Mouse (Mus musculus) thymus, postnatal 10 days (tissue): ENCODE results near the gene Ckmt1.
"Not testable (repeated sequence)": the region's sequence is repeated elsewhere in the genome, so short reads cannot be mapped to it uniquely, and the experiment has no call there.

Experiments used
- DNase-seq, 2 experiments: peaks; one replicate each; pipeline ENCODE4 v3.0.0; 2021; ENCODE audit warnings: low spot score in 2 of 2

Gene Ckmt1

DNA sequence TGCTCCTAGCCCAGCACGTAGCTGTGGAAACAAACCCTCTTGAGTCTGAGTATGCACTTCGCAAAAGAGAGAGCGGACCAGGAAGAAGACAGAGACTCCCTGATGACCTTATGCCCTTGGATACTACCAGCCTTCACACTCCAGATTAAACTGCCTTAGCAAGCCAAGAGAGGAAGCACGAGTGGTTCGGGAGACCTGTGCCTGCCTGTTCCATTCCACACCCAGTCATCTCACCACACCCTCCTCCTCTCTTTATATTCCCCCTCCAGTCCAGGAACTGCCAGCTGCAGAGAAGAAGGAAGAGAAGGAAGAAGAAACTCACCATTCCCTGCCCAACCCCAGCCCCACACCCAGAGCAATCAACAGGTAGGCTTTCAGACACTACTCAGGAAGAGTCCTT, at the start of gene Ckmt1:
Ckmt1 (plus strand) TSS at position 221 of the 400 bp plus-strand sequence.
- no peak for DNase-seq

DNA sequence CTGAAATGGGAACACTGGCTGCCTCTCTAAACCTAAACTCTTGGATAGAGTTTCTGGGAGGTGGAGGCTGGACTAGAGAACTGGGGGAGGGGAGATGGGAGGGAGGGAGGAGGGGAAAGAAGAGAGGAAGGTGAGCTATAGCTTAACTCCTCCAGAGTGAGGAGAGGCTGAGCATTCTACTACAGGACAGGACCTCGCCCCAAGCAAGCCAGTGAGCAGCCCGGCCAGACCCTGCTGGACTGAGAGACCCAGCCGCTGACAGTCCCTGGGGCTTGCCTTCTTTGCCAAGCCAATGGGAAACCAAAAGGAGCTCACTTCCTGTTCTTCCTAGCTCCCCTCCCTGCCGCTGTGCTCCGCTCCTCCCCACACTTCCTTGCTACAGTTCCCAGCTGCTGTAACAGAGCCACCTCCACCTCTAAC, 48.5 kb upstream of the Ckmt1 start:
- no peak for DNase-seq

DNA sequence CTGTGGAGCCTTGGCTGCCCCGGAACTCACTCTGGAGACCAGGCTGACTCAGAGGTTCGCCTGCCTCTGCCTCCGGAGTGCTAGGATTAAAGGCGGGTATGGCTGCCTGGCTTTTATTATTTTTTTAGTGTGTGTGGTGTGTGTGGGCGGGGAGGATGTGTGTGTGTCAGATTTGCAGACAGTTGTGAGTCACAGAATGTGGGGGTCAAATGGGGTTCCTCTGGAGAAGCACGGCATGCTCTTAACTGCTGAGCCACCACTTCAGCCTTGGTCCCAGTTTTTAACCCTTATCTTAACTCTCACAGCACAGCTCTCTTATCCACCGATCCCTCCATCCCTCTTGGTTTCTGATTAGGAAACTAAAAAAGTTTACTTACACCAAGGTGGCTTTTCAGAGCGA, 41.2 kb upstream of the Ckmt1 start:
- DNase-seq, result no peak

DNA sequence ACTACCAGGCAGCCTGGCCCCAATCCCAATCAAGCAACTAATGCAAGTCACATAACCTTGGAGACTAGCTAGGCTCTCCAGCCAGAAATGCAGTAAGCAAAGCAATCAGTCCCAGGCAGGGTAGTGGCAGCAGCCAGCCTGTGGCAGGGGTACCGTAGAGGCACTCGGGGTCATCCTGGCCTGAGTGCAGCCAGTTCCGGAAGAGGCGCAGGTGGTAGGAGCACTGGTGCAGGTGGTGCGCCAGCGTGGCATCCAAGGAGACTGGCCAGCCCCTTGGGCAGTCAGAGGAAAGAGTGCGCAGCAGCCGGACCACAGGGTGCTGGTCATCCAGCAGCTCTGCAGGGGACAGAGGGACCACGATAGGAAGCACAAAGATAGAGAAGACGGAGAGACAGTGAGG, 34.5 kb upstream of the Ckmt1 start:
- DNase-seq, result no peak

DNA sequence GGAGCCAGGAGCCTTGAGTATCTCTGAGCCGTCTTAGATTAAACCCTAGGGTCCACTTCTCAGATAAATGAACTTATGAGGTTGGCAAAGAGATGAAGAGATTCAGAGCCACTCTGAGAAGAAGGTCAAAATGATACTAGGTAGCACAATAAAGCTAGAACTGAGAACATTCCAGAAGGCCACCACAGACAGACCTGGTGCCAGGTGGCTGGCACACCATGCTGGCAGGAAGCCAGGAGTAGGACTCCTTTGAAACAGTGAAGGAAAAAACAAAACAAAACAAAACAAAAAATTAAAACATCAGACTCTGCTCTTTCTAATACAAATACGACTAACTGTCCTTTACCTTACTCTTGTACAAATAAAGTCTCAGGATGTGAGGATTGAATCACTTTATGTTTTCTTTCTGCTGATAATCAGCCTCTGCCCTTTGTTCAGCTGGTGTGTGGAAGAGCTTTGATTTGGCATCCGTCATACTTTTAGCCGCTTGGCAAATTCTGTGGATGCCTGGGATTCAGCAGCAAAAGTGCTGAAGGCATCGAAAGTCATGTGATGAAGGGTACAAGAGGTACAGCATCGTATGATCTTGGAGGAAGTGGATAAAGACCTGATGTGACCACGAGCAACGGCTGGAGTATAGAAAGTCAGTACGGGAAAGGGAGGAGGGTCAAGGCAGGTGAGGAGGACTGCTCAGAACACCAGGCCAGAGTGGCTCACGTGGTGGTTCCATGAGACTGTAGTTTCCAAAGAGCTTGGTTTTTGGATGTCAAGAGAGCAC, 33.6 kb upstream of the Ckmt1 start:
- DNase-seq, result no peak

DNA sequence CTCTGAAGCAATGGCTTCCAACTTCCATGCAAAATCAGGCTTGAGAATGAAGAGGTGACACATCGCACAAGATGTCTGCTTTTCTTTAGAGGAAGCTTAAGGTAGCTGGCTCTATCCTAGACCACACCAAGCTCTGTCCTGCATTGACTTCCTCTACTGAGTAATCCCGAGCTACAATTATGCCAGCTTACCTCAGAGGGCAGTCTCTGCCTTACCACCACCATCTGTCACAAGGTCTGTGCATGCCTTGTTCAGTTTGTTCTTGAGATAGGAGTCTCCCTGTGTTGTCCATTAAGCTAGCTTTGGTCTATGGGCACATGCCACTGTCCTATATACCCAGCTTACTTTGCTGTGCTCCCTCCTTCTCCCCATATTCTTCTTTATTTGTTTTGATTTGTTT, 28.0 kb upstream of the Ckmt1 start:
- DNase-seq, result no peak

DNA sequence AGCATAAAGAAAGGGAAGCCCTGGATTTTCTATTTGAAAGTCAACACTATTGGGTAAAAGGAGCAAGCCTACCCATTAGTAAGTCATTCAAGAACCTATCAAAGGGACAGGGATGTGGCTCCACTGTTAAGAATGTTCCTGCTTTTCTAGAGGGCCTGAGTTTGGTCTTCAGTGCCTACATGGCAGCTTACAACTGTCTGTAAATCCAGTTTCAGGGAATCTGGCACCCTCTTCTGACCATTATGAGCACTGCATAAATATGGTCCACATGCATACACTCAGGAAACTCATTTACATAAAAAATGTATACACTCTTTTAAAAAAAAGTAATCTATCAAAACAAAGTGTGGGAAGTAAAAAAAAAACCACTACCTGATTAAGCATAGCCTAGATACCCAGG, 18.5 kb upstream of the Ckmt1 start:
- DNase-seq, result no peak

DNA sequence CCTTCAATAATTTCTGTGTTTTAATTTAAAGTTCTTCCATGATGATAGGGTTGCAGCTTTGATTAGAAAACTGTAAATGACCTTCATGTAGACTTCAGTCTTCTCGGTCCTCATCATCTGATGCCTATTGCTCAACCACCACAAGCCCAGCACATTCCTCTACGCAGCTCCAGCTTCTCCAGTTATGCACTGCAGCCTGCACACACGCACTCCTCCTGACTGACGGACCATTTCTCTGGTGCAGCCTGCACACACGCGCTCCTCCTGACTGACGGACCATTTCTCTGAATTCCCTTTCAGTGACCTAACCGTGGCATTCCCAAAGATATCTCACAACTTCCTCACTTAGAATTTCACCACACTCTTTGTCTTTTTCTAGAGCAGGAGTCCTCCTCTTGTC, 4.4 kb upstream of the Ckmt1 start:
- no peak for DNase-seq

DNA sequence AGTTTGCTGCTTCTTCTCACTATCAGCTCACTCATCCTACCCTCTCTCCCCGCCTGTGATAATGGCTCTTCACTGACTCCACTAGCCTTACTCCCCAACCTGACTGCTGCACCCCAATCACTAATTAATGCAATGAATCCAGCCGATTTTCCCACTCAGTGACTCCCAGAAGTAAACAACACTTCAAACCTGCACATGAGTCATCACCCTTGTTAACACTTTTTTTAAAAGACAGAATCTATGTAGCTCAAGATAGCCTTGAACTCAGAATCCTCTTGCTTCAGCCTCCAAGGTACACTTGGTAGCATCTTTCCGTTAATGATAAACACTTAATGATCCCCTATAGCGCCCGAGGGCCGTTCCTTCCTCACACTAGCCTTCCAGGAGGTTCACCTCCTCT, 3.1 kb upstream of the Ckmt1 start:
- DNase-seq, result no peak

DNA sequence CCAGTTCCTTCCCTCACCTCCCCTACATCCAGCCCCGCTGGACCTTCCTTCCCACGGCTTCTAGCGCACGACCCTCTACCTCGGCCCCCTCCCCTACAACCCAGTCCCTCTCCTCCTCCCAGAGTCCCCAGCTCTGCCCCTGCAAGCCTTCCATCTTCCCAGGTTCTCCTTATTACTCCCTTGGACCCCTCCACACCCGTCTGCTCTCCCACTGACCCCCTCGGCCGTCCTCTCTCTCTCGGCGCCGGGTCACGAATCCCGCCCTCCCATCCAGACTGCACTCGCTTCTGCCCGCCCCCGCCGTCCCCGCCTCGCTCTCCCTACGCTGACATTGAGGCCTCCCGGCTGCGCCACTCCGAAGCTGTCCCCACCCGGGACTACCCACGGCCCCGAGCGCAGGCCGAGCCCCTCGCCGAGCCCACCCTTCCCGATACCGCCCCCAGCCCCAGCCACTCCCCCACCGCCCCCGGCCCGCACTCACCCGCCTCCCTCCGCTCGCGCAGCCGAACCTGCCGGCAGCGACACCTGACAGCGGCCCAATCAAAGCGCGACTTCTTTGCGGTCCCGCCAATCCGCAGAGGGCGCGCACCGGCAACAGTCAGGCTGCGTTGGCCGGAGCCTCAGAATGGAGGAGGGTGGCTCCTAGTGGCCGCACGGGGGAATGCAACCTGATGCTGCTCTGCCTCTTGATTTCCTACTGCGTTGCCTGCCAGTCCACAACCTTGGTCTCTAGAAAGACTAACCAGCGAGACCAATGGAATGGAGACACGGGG, 2.5 kb upstream of the Ckmt1 start, which contains the start of gene Ppip5k1:
Ppip5k1 (minus strand) TSS at position 577 of the 773 bp plus-strand sequence.
- DNase-seq, result peak; percentile 94 to 96

DNA sequence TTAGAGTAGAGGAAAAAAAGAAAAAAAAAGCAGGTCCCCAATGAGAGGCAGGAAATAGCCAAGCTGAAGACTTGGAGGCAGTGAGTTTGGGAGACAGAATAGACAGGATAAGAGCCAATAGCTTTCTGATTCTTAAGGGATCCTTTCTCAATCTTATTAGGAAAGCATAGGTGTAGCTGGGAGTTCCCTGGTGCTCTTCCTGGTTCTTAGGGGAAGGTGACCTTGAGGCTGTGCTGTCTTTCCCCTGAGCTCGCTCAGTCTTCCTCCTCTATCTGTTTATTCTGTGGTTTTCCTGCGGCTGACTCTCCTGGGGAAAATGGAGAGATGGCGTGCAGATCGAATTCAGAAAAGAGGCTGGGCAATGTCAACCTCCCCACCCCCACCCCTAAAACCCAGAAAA, 447 bp downstream of the Ckmt1 start:
- no peak for DNase-seq

DNA sequence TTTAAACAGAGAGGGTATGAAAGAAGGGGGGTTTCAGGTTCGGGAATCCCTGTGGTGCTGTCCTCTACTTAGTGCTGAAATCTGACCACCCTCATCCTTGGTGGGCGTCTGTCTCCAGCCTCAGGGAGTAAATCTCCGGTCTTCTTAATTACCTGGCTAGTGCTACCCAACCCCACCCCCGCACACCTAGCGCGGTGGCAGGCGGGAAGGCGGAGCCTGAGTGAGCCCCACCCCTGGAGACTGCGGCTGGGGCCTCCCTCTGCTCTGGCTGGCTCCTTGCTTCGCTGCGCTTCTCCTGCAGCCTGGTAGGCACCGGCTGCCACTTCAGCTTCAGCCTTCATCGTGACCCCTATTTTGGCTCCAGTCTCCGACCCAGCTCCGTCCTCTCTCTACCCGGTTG, 867 bp downstream of the Ckmt1 start:
- DNase-seq, result peak in 1 of 2 experiments; percentile 23

DNA sequence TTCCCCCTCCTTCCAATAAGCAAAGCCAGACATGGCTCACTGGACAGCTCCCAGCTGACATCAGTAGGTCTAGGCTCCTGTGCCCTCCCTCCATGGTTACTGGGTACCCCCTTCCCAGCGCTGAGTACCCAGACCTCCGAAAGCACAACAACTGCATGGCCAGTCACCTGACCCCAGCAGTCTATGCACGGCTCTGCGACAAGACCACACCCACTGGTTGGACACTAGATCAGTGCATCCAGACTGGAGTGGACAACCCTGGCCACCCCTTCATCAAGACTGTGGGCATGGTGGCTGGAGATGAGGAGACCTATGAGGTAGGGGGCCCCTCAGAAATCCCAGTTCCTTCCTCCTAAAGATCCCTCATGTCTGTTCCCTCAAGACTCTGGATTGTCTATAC, 1.9 kb downstream of the Ckmt1 start:
- no peak for DNase-seq

DNA sequence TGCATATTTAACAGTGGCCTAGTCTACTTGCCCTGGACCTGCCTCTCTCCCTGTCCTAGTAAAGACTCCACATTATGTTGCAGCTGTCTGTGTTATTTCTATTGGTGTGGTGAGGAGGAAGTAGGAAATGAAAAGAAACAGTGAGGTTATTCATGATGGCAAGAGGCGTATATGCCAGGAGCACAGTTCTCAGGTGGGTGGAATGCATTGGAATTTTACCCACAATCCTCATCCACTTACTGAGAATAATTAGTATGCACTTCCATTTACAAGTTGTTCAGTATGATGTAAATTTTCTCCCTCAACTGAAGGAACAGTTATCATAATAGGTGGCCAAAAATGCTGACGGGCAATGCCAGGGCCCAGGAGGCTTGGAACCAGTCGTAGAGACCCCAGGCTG, 6.1 kb downstream of the Ckmt1 start:
- DNase-seq, result no peak

DNA sequence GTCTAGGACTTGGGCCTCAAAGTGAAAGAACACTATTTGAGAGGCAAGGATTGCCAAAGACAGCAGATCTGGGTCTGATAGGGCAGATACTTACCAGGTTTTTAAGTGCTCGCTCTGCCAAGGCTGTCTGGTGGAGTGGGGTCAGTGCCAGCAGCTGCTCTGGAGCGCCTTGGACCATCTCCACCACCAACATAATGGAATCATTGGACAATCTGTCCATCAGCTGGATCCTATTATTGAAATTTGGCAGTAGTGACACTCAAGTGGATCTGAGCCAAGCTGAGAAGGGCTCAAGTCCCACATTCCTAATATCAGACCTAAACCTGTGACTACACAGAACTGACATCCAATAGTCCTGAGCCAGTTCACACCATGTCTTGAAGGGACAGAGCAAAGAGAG, 11.3 kb downstream of the Ckmt1 start:
- no peak for DNase-seq

DNA sequence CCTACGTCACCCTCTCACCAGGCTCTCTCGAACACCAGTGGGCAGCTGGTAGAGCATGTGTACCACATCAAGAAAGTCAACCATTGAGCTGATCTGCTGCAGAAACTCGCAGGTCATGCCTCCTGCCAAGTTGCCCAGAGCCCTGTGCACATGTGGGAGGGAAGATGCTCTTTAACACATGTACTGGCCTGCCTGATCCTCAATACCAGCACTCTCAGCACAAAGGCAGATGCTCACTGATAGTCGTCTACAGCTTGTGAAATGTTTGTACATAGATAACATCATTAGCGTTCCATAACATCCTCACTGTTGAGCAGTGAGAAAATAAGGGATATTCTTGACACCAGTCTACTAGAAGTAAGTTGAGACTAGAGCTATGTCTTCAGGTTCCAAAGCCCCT, 13.4 kb downstream of the Ckmt1 start:
- DNase-seq, result no peak

DNA sequence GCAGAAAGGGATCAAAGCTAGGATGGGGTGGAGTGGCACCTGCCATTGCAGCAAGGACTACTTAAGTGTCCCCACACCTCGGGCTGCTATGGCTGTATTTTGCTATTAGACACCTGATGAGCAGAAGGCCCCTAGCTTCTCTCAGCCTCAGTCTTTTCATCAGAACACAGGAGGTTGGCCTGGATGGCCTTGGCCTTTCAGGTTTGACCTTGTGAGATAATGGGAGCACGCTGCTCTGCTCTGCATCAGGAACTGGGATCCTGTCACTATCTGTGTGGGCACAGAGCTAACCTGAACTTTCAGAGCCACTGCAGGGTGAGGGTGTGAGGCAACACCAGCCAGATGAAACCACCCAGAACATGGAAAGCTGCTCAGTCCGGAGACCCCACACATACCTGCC, 14.8 kb downstream of the Ckmt1 start:
- no peak for DNase-seq

DNA sequence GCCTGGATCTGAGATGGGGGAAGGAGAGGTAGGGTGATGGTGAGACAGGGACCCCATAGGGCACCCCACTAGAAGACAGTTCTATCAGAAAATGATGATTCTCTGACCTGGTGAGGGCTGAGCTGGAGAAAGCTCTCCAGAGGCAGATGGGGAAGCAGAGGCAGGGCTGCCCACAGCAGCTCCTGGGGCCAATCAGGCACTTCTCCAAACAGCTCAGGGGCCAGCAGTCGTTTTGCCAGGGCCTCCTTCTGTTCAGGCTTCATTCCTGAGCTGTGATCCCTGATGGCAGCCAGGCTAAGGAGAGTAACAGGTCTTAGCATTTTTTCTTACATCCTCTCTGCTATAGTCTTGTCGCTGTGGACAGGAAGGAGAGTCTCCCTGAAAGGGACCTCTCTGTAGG, 17.3 kb downstream of the Ckmt1 start:
- DNase-seq, result no peak

DNA sequence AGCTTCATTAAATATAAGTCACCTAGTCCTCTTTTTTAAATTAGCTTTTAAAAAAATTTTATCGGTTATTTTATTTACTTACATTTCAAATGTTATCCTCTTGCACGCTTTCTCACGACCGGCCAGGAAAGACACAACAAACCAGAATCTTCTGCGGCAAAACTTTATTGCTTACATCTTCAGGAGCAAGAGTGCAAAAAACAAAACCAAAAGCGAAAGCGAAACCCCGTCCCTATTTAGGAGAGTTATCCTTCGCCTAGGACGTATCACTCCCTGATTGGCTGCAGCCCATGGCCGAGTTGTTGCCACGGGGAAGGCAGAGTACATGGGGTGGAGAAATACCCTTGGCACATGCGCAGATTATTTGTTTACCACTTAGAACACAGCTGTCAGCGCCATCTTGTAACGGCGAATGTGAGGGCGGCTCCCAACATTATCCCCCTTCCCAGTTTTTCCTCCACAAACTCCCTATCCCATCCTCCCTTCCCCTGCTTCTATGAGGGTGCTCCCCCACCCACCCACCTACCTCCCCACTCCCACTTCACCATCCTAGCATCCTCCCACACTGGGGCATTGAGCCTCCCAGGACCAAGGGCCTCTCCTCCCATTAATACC, 29.6 kb downstream of the Ckmt1 start, which contains the start of gene Strc:
Strc (minus strand) TSS at position 208 of the 615 bp plus-strand sequence.
- not testable (repeated sequence) for DNase-seq

DNA sequence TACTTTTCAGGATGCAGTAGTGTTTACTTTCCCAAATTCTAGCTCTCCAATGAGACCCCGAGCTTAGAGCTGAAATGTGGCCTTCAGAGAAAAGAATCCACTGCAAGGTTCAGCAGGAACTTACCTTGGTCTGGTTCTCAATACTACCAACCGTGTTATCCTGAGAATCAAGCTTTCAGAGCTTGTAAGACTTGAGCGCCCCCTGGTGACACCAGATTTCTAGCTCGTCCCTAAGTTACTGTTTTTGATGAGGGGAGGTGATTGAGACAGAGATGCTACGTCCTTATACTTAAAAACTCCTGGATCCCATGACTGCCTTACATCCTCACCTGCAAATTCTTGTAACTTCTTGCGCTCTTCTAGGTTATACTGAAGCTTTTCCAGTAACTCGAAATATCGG, 39.1 kb downstream of the Ckmt1 start:
- peak; percentile 43 to 83 for DNase-seq

DNA sequence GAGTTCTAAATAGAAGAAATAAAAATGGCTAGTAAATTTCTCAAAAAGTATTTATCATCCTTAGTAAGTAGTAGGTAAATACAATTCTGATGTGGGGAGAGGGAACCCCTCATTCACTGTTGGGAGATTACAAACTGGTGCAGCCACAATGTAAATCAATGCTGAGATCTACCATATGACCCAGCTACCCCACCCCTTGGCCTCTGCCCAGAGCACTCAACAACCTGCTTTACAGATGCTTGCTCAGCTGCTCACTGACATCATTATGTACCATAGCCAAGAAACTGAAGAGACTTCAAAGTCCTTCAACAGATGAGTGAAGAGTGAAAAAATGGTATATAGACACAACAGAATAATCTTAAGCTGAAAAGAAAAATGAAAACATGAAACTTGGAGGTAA, 45.8 kb downstream of the Ckmt1 start:
- no peak for DNase-seq

DNA sequence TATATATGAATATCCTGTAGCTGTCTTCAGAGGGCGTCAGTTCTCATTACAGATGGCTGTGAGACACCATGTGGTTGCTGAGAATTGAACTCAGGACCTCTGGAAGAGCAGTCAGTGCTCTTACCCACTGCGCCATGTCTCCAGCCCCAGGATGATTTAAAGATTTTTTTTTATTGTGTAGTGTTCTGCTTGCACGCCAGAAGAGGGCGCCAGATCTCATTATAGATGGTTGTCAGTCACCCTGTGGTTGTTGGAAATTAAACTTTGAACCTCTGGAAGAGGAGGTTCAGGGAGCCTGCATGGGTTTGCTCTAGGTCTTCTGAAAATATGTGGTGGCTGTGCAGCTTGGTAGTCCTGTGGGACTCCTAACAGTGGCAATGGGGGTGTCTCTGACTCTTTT, 50.6 kb downstream of the Ckmt1 start:
- DNase-seq, result peak; percentile 9 to 77
